Mouse (Mus musculus) liver, postnatal 0 days (tissue): ENCODE results near the gene Snx13. TPM values are rescaled to one million over a fixed set of nuclear protein-coding genes. Genes with fewer than 3 reads are reported as not detected.

Experiments used
- ATAC-seq: fragments of 200-750 bp; cut with Nextera tagmentation; 2 replicates; pipeline ENCODE4 v1.8.0; 2017; ENCODE audit warnings: mild to moderate bottlenecking, moderate library complexity
- DNase-seq: peaks from one replicate; pipeline ENCODE4 v3.0.0-alpha.2; 2016
- H3K27ac ChIP-seq: fragments of 300-500 bp; sonication (generic); 2 replicates; pipeline ENCODE4 v1.5.1; 2014; ENCODE audit warnings: antibody characterized with exemption, moderate library complexity, mild to moderate bottlenecking, low read depth
- H3K27me3 ChIP-seq: fragments of 300-500 bp; sonication (generic); 2 replicates; pipeline ENCODE4 v1.6.1; 2014; ENCODE audit warnings: low read length, control low read depth, mixed read lengths; ENCODE audit not compliant: insufficient read depth
- H3K36me3 ChIP-seq: fragments of 300-500 bp; sonication (generic); replicated peaks from 2 replicates; pipeline ENCODE4 v1.6.1; 2014; ENCODE audit warnings: mild to moderate bottlenecking, control low read depth, low read length, moderate library complexity, mixed read lengths; ENCODE audit not compliant: insufficient read depth
- H3K4me1 ChIP-seq: fragments of 300-500 bp; sonication (generic); 2 replicates; pipeline ENCODE4 v1.6.1; 2014; ENCODE audit warnings: antibody characterized with exemption, mild to moderate bottlenecking, control low read depth; ENCODE audit not compliant: insufficient read depth
- H3K4me2 ChIP-seq: fragments of 300-500 bp; sonication (generic); 2 replicates; pipeline ENCODE4 v1.6.1; 2014; ENCODE audit warnings: low read depth, mild to moderate bottlenecking, low read length, moderate library complexity, mixed read lengths
- H3K4me3 ChIP-seq: fragments of 300-500 bp; sonication (generic); 2 replicates; pipeline ENCODE4 v1.5.1; 2014; ENCODE audit warnings: low read depth, low read length
- H3K9ac ChIP-seq: fragments of 300-500 bp; sonication (generic); replicated peaks from 2 replicates; pipeline ENCODE4 v1.6.1; 2014; ENCODE audit warnings: mild to moderate bottlenecking, moderate library complexity
- H3K9me3 ChIP-seq: fragments of 300-500 bp; sonication (generic); 2 replicates; pipeline ENCODE4 v1.6.1; 2016; ENCODE audit warnings: mild to moderate bottlenecking, control low read depth, low read length, mixed read lengths
- CTCF ChIP-seq: sonication (generic); IDR thresholded peaks from 2 replicates; pipeline ENCODE4 v1.5.1; 2016; ENCODE audit warnings: antibody characterized with exemption, low read depth
- EP300 ChIP-seq: IDR thresholded peaks from 2 replicates; pipeline ENCODE4 v1.6.1; 2016; ENCODE audit warnings: antibody characterized with exemption, low read depth, mild to moderate bottlenecking
- WGBS: fragments of 180-500 bp; shearing (Covaris S2); extraction: QIAGEN DNeasy Blood & Tissue Kit; methylation state at CpG from one replicate; pipeline ENCODE4 v1.1.7; 2014; ENCODE audit not compliant: insufficient replicate concordance; 5-methylcytosine and 5-hydroxymethylcytosine counted together
- polyA plus RNA-seq: library from polyadenylated mRNA; unstranded; fragments of >200 nt; fragmentation: Nextera tagmentation; extraction: Ambion mirVana; gene quantifications from 2 replicates; pipeline ENCODE4 v1.2.1, GENCODE M21; 2015

Snx13 gene
- polyA plus RNA-seq, 1 experiment from 2014 or later: 10.6 TPM

- Histone ChIP-seq H3K4me1 (no peaks in the 10 kb centered on the region), H3K9ac (no peak overlapping the region), H3K4me2 (no peak overlapping the region), H3K27ac (no peak overlapping the region), H3K36me3 (no peaks in the 10 kb centered on the region), H3K4me3 (no peak overlapping the region), H3K27me3 (no peaks in the 10 kb centered on the region), H3K9me3 (no peaks in the 10 kb centered on the region)
- TF ChIP-seq CTCF (no peak), EP300 (no peak)
- ATAC-seq: no peak
- WGBS: 75% methylated on average over 11 of the region's 11 CpGs
- DNase-seq: no peak
Observed at GRCm38 (mm10) chr12:35008340-35009137, 38.4 kb upstream of the Snx13 start.

GRCm38 (mm10) chr12:35011462-35011861 lies 35.5 kb upstream of the Snx13 start:
- H3K4me1 ChIP-seq: no peaks in the 10 kb centered on the region
- ATAC-seq (no peak), DNase-seq (no peak)
- H3K27ac ChIP-seq: no peak overlapping the region
- 43% methylated on average over 1 of the region's 1 CpGs for WGBS
- no peaks in the 10 kb centered on the region for H3K36me3 ChIP-seq
- TF ChIP-seq EP300: no peak
- TF ChIP-seq CTCF: no peak
- no peak overlapping the region for H3K4me2 ChIP-seq
- H3K9ac ChIP-seq: no peak overlapping the region
- no peaks in the 10 kb centered on the region for H3K9me3 ChIP-seq
- no peaks in the 10 kb centered on the region for H3K27me3 ChIP-seq
- H3K4me3 ChIP-seq: no peak overlapping the region

- Histone ChIP-seq H3K9ac (no peak overlapping the region), H3K27ac (no peak overlapping the region), H3K9me3 (no peaks in the 10 kb centered on the region), H3K27me3 (no peaks in the 10 kb centered on the region), H3K4me2 (no peak overlapping the region), H3K4me3 (no peak overlapping the region), H3K4me1 (no peaks in the 10 kb centered on the region), H3K36me3 (no peaks in the 10 kb centered on the region)
- ATAC-seq (no peak), DNase-seq (no peak)
- 52% methylated on average over 2 of the region's 2 CpGs for WGBS
- TF ChIP-seq EP300 (no peak), CTCF (no peak)
Observed at GRCm38 (mm10) chr12:35013950-35014349, 33.0 kb upstream of the Snx13 start.

- WGBS: 66% methylated on average over 3 of the region's 3 CpGs
Observed at GRCm38 (mm10) chr12:35016056-35016455, 30.9 kb upstream of the Snx13 start.

GRCm38 (mm10) chr12:35016481-35017250 lies 30.3 kb upstream of the Snx13 start:
- Histone ChIP-seq H3K36me3 (no peaks in the 10 kb centered on the region), H3K4me3 (no peak overlapping the region), H3K9me3 (no peaks in the 10 kb centered on the region), H3K27me3 (no peaks in the 10 kb centered on the region), H3K4me1 (no peaks in the 10 kb centered on the region), H3K27ac (no peak overlapping the region), H3K9ac (no peak overlapping the region), H3K4me2 (no peak overlapping the region)
- ATAC-seq (no peak), DNase-seq (no peak)
- WGBS: 76% methylated on average over 9 of the region's 9 CpGs
- TF ChIP-seq EP300 (no peak), CTCF (no peak)

More at GRCm38 (mm10) chr12:35016056-35016455, 30.9 kb upstream of the Snx13 start:
- Histone ChIP-seq H3K9ac (no peak overlapping the region), H3K4me2 (no peak overlapping the region), H3K4me1 (no peaks in the 10 kb centered on the region), H3K4me3 (no peak overlapping the region), H3K9me3 (no peaks in the 10 kb centered on the region), H3K36me3 (no peaks in the 10 kb centered on the region), H3K27ac (no peak overlapping the region), H3K27me3 (no peaks in the 10 kb centered on the region)
- TF ChIP-seq EP300 (no peak), CTCF (peak; percentile 49)
- DNase-seq (no peak), ATAC-seq (no peak)

- TF ChIP-seq EP300 (no peak), CTCF (0 out of 2 replicates have a peak, but pooled peaks have one; percentile 9)
- peaks cover 2% of the 10 kb centered on the region; the same call in 1 of the 2 replicates for H3K4me1 ChIP-seq
- peak overlapping the region; percentile 29; the same call in 1 of the 2 replicates for H3K4me2 ChIP-seq
- DNase-seq (no peak), ATAC-seq (no peak)
- H3K9ac ChIP-seq: no peak overlapping the region
- H3K36me3 ChIP-seq: no peaks in the 10 kb centered on the region
- no peak overlapping the region for H3K4me3 ChIP-seq
- H3K9me3 ChIP-seq: no peaks in the 10 kb centered on the region
- WGBS: 37% methylated on average over 9 of the region's 9 CpGs
- H3K27me3 ChIP-seq: no peaks in the 10 kb centered on the region
- H3K27ac ChIP-seq: no peak overlapping the region; the same call in 1 of the 2 replicates
Observed at GRCm38 (mm10) chr12:35018679-35019237, 28.2 kb upstream of the Snx13 start.
